Mouse (Mus musculus) kidney, embryonic 16.5 days (tissue): ENCODE measurements around the gene Pgam1. TPM values are rescaled to one million over a fixed set of nuclear protein-coding genes. Genes with fewer than 3 reads are reported as not detected.

Source experiments
- ATAC-seq: fragments of 200-750 bp; cut with Nextera tagmentation; 2 replicates; pipeline ENCODE4 v1.8.0; 2017; ENCODE audit warnings: moderate TSS enrichment; ENCODE audit not compliant: low FRiP score, low TSS enrichment
- H3K27ac ChIP-seq: fragments of 300-500 bp; sonication (generic); 2 replicates; pipeline ENCODE4 v1.5.1; 2014; ENCODE audit warnings: low read length
- H3K27me3 ChIP-seq: fragments of 300-500 bp; sonication (generic); 2 replicates; pipeline ENCODE4 v1.6.1; 2014; ENCODE audit warnings: low read length, control low read depth, mixed read lengths; ENCODE audit not compliant: insufficient read depth
- H3K36me3 ChIP-seq: fragments of 300-500 bp; sonication (generic); 2 replicates; pipeline ENCODE4 v1.6.1; 2014; ENCODE audit warnings: low read length, control low read depth, mixed read lengths; ENCODE audit not compliant: insufficient read depth
- H3K4me1 ChIP-seq: fragments of 300-500 bp; sonication (generic); 2 replicates; pipeline ENCODE4 v1.6.1; 2014; ENCODE audit warnings: low read length, control low read depth, mixed read lengths; ENCODE audit not compliant: insufficient read depth
- H3K4me2 ChIP-seq: fragments of 300-500 bp; sonication (generic); replicated peaks from 2 replicates; pipeline ENCODE4 v1.6.1; 2014; ENCODE audit warnings: low read depth, low read length
- H3K4me3 ChIP-seq: fragments of 300-500 bp; sonication (generic); 2 replicates; pipeline ENCODE4 v1.5.1; 2014; ENCODE audit warnings: mild to moderate bottlenecking, low read length
- H3K9ac ChIP-seq: fragments of 300-500 bp; sonication (generic); replicated peaks from 2 replicates; pipeline ENCODE4 v1.6.1; 2014; ENCODE audit warnings: low read length
- H3K9me3 ChIP-seq: fragments of 300-500 bp; sonication (generic); 2 replicates; pipeline ENCODE4 v1.6.1; 2016; ENCODE audit warnings: low read length, control low read depth
- WGBS: fragments of 180-500 bp; shearing (Covaris S2); extraction: QIAGEN DNeasy Blood & Tissue Kit; methylation state at CpG from one replicate; pipeline ENCODE4 v1.1.7; 2014; 5-methylcytosine and 5-hydroxymethylcytosine counted together
- polyA plus RNA-seq: library from polyadenylated mRNA; unstranded; fragments of >200 nt; fragmentation: Nextera tagmentation; extraction: Ambion mirVana; gene quantifications from 2 replicates; pipeline ENCODE4 v1.2.1, GENCODE M21; 2015

Gene Pgam1
- polyA plus RNA-seq, 1 experiment from 2014 or later: 859 TPM

- ATAC-seq: peak; percentile 95
- peak within 1 kb of the TSS; percentile 63 for H3K9ac ChIP-seq
- H3K27ac ChIP-seq: peak within 1 kb of the TSS; percentile 27; the same call in 1 of the 2 replicates
- H3K4me2 ChIP-seq: peak within 1 kb of the TSS; percentile 92
- H3K4me1 ChIP-seq: peaks cover 15% of the 10 kb centered on the region
- H3K27me3 ChIP-seq: no peaks in the 10 kb centered on the region
- H3K4me3 ChIP-seq: peak within 1 kb of the TSS; percentile 95
- 0 out of 2 replicates have a peak, but pooled peaks cover 5% of the 10 kb centered on the region for H3K36me3 ChIP-seq
- WGBS: 1% methylated on average over 45 of the region's 46 CpGs
- H3K9me3 ChIP-seq: no peaks in the 10 kb centered on the region
These were observed 16.0 kb upstream of the Pgam1 start, which contains the start of gene Rrp12 for GRCm38 (mm10) chr19:41895460-41896318. Rrp12 (minus strand) TSS chr19:41896173.

- H3K9ac ChIP-seq: peak overlapping the region; percentile 63
- H3K36me3 ChIP-seq: 0 out of 2 replicates have a peak, but pooled peaks cover under 1% of the 10 kb centered on the region
- H3K9me3 ChIP-seq: no peaks in the 10 kb centered on the region
- H3K4me2 ChIP-seq: peak overlapping the region; percentile 92
- H3K27me3 ChIP-seq: no peaks in the 10 kb centered on the region
- H3K27ac ChIP-seq: no peak overlapping the region
- H3K4me1 ChIP-seq: peaks cover 15% of the 10 kb centered on the region
- peak overlapping the region; percentile 95 for H3K4me3 ChIP-seq
- WGBS: 17% methylated on average over 18 of the region's 18 CpGs
- ATAC-seq: no peak
These were observed 15.4 kb upstream of the Pgam1 start for GRCm38 (mm10) chr19:41896319-41896711.

GRCm38 (mm10) chr19:41898860-41899259 lies 12.9 kb upstream of the Pgam1 start:
- Histone ChIP-seq H3K9ac (no peak overlapping the region), H3K36me3 (no peaks in the 10 kb centered on the region), H3K4me1 (peaks cover 15% of the 10 kb centered on the region), H3K4me2 (no peak overlapping the region), H3K27me3 (no peaks in the 10 kb centered on the region), H3K4me3 (no peak overlapping the region), H3K9me3 (no peaks in the 10 kb centered on the region), H3K27ac (no peak overlapping the region)
- 55% methylated on average over 4 of the region's 4 CpGs for WGBS
- ATAC-seq: no peak

- WGBS: 79% methylated on average over 8 of the region's 8 CpGs
- Histone ChIP-seq H3K36me3 (no peaks in the 10 kb centered on the region), H3K4me3 (no peak overlapping the region), H3K27ac (no peak overlapping the region), H3K4me2 (no peak overlapping the region), H3K4me1 (0 out of 2 replicates have a peak, but pooled peaks cover 3% of the 10 kb centered on the region), H3K27me3 (no peaks in the 10 kb centered on the region), H3K9me3 (no peaks in the 10 kb centered on the region), H3K9ac (no peak overlapping the region)
- no peak for ATAC-seq
These were observed 11.1 kb upstream of the Pgam1 start for GRCm38 (mm10) chr19:41900495-41901090.

GRCm38 (mm10) chr19:41901696-41902095 lies 10.0 kb upstream of the Pgam1 start:
- H3K4me3 ChIP-seq: no peak overlapping the region
- ATAC-seq: no peak
- H3K4me1 ChIP-seq: 0 out of 2 replicates have a peak, but pooled peaks cover under 1% of the 10 kb centered on the region
- no peaks in the 10 kb centered on the region for H3K27me3 ChIP-seq
- no peaks in the 10 kb centered on the region for H3K9me3 ChIP-seq
- 56% methylated on average over 2 of the region's 2 CpGs for WGBS
- H3K9ac ChIP-seq: no peak overlapping the region
- no peak overlapping the region for H3K27ac ChIP-seq
- H3K4me2 ChIP-seq: no peak overlapping the region
- no peaks in the 10 kb centered on the region for H3K36me3 ChIP-seq

GRCm38 (mm10) chr19:41902848-41903593 lies 8.7 kb upstream of the Pgam1 start:
- Histone ChIP-seq H3K4me1 (peaks cover 6% of the 10 kb centered on the region; the same call in 1 of the 2 replicates), H3K27me3 (no peaks in the 10 kb centered on the region), H3K9ac (no peak overlapping the region), H3K27ac (no peak overlapping the region), H3K9me3 (no peaks in the 10 kb centered on the region), H3K36me3 (no peaks in the 10 kb centered on the region), H3K4me2 (no peak overlapping the region), H3K4me3 (no peak overlapping the region)
- no peak for ATAC-seq
- WGBS: 80% methylated on average over 10 of the region's 10 CpGs

- Histone ChIP-seq H3K27me3 (no peaks in the 10 kb centered on the region), H3K9me3 (no peaks in the 10 kb centered on the region), H3K27ac (no peak overlapping the region), H3K9ac (no peak overlapping the region), H3K4me3 (no peak overlapping the region), H3K4me1 (peaks cover 6% of the 10 kb centered on the region; the same call in 1 of the 2 replicates), H3K36me3 (no peaks in the 10 kb centered on the region), H3K4me2 (no peak overlapping the region)
- WGBS: 93% methylated on average over 2 of the region's 2 CpGs
- no peak for ATAC-seq
These were observed 6.5 kb upstream of the Pgam1 start for GRCm38 (mm10) chr19:41905246-41905645.

GRCm38 (mm10) chr19:41906311-41907078 lies 5.2 kb upstream of the Pgam1 start:
- Histone ChIP-seq H3K4me1 (peaks cover 6% of the 10 kb centered on the region; the same call in 1 of the 2 replicates), H3K27me3 (no peaks in the 10 kb centered on the region), H3K36me3 (no peaks in the 10 kb centered on the region), H3K4me3 (no peak overlapping the region), H3K9ac (no peak overlapping the region), H3K4me2 (no peak overlapping the region), H3K27ac (no peak overlapping the region), H3K9me3 (no peaks in the 10 kb centered on the region)
- WGBS: 64% methylated on average over 6 of the region's 6 CpGs
- ATAC-seq: no peak
